9 mouse cellular contexts compared by ENCODE assay signal in the genomic region with DNA sequence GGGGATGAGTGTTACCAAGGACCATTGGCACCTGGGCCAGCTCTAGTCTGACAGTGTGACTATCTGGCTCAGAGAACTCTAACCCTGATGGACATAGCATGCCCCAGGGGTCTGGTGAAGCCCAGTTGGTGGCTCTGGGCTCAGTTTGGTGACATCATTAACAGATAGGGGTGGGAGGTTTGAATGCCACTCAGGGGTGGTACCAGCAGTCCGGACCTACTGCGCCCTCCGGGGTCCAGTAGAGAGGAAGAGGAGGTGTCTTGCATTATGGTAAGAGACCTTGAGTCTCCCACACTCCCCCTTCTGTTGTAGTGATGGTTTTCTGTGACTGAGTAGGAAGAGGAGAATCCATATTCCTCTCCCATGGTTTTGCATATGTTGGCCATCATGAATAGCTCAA. TPM values are rescaled to one million over a fixed set of nuclear protein-coding genes. Genes with fewer than 3 reads are reported as not detected.
DNase-seq lines count a peak whose midpoint lies in the region; ATAC-seq lines count a peak whose summit lies in the region.
"Had no signal": no experiment of that assay in that cellular context is flagged by ENCODE, and none has a peak within 500 bp of the region (broad histone marks: within the 10 kb centered on the region; RNA-seq: fewer than 3 reads in every experiment).

No protein-coding gene starts in this region.

- DNase-seq in kidney, adult 8-10 months = no peak
- no peak for DNase-seq in right cerebral cortex, postnatal 25 days
- no peak for DNase-seq in adrenal gland, adult 18-20 months (ENCODE audit: low spot score in 2 of 2)
- no peak for DNase-seq in left cerebral cortex, postnatal 14 days (ENCODE audit: low spot score in 2 of 2)

- ATAC-seq in kidney, embryonic 15.5 days (replicated peaks; ENCODE audit: low FRiP score) = no peak
- no peak for ATAC-seq in embryonic facial prominence, embryonic 12.5 days (ENCODE audit: insufficient number of reproducible peaks, insufficient read depth, low FRiP score, low TSS enrichment)
- ATAC-seq in hindbrain, embryonic 13.5 days (ENCODE audit: low FRiP score) = no peak
- no peak for ATAC-seq in midbrain, embryonic 15.5 days (replicated peaks)

- H3K9ac ChIP-seq in kidney, embryonic 15.5 days = peak overlapping the region; percentile 18; the same call in 1 of the 2 replicates
- H3K9ac ChIP-seq in embryonic facial prominence, embryonic 12.5 days = no peak overlapping the region
- H3K9ac ChIP-seq in hindbrain, embryonic 13.5 days = peak overlapping the region; percentile 86
- peak overlapping the region; percentile 18; the same call in 1 of the 2 replicates for H3K9ac ChIP-seq in midbrain, embryonic 15.5 days

- intact Hi-C loops in left cerebral cortex, postnatal 14 days (cut with DNase I) = loop anchor here (5.0 kb wide), 1 partner anchor 61 kb away; no protein-coding TSS in a partner anchor

- H3K4me2 ChIP-seq in kidney, embryonic 15.5 days = peak overlapping the region; percentile 89
- peak overlapping the region; percentile 98 for H3K4me2 ChIP-seq in embryonic facial prominence, embryonic 12.5 days (replicated peaks)
- H3K4me2 ChIP-seq in hindbrain, embryonic 13.5 days = peak overlapping the region; percentile 96
- peak overlapping the region; percentile 90 for H3K4me2 ChIP-seq in midbrain, embryonic 15.5 days

- peaks cover 87% of the 10 kb centered on the region for H3K4me1 ChIP-seq in kidney, embryonic 15.5 days
- peaks cover 46% of the 10 kb centered on the region for H3K4me1 ChIP-seq in embryonic facial prominence, embryonic 12.5 days
- peaks cover 77% of the 10 kb centered on the region for H3K4me1 ChIP-seq in hindbrain, embryonic 13.5 days (replicated peaks)
- peaks cover 74% of the 10 kb centered on the region for H3K4me1 ChIP-seq in midbrain, embryonic 15.5 days

- 81% methylated on average over 3 of the region's 3 CpGs for WGBS in kidney, embryonic 15.5 days
- WGBS in embryonic facial prominence, embryonic 12.5 days = 89% methylated on average over 3 of the region's 3 CpGs
- 88% methylated on average over 3 of the region's 3 CpGs for WGBS in hindbrain, embryonic 13.5 days
- whole genome bisulfite sequencing in midbrain, embryonic 15.5 days = 92% methylated on average over 3 of the region's 3 CpGs

- H3K36me3 ChIP-seq in kidney, embryonic 15.5 days = peaks cover 8% of the 10 kb centered on the region; the same call in 1 of the 2 replicates
- peaks cover 3% of the 10 kb centered on the region; the same call in 1 of the 2 replicates for H3K36me3 ChIP-seq in embryonic facial prominence, embryonic 12.5 days
- 0 out of 2 replicates have a peak, but pooled peaks cover 8% of the 10 kb centered on the region for H3K36me3 ChIP-seq in hindbrain, embryonic 13.5 days
- no peaks in the 10 kb centered on the region for H3K36me3 ChIP-seq in midbrain, embryonic 15.5 days (replicated peaks)

- no peaks in the 10 kb centered on the region for H3K27me3 ChIP-seq in kidney, embryonic 15.5 days
- H3K27me3 ChIP-seq in embryonic facial prominence, embryonic 12.5 days = no peaks in the 10 kb centered on the region; the same call in 1 of the 2 replicates
- no peaks in the 10 kb centered on the region for H3K27me3 ChIP-seq in hindbrain, embryonic 13.5 days
- H3K27me3 ChIP-seq in midbrain, embryonic 15.5 days (replicated peaks) = no peaks in the 10 kb centered on the region

- H3K9me3 ChIP-seq in kidney, embryonic 15.5 days (replicated peaks) = no peaks in the 10 kb centered on the region
- H3K9me3 ChIP-seq in embryonic facial prominence, embryonic 12.5 days = no peaks in the 10 kb centered on the region
- no peaks in the 10 kb centered on the region for H3K9me3 ChIP-seq in hindbrain, embryonic 13.5 days
- H3K9me3 ChIP-seq in midbrain, embryonic 15.5 days = no peaks in the 10 kb centered on the region

- H3K4me3 ChIP-seq in kidney, embryonic 15.5 days (replicated peaks) = peak overlapping the region; percentile 84
- H3K4me3 ChIP-seq in embryonic facial prominence, embryonic 12.5 days = 0 out of 2 replicates have a peak overlapping the region, but pooled peaks have one; percentile 71
- H3K4me3 ChIP-seq in hindbrain, embryonic 13.5 days = peak overlapping the region; percentile 73
- peak overlapping the region; percentile 91 for H3K4me3 ChIP-seq in midbrain, embryonic 15.5 days

- H3K27ac ChIP-seq in kidney, embryonic 15.5 days = no peak overlapping the region
- no peak overlapping the region for H3K27ac ChIP-seq in embryonic facial prominence, embryonic 12.5 days
- H3K27ac ChIP-seq in hindbrain, embryonic 13.5 days = no peak overlapping the region
- H3K27ac ChIP-seq in midbrain, embryonic 15.5 days = no peak overlapping the region
- H3K27ac ChIP-seq: macrophage had no signal

RNA-seq across cellular contexts. Expression of gene Hs6st1, which starts 3.4 kb away (rescaled TPM):
- 7.2 and 7.5 TPM in 2 replicates for polyA plus RNA-seq in kidney, embryonic 15.5 days (2015; fragmentation: Nextera tagmentation; extraction: Ambion mirVana)
- polyA plus RNA-seq in embryonic facial prominence, embryonic 12.5 days (2016; fragmentation: Nextera tagmentation; extraction: Ambion mirVana) = 9.2 and 18.3 TPM in 2 replicates
- 9.3 and 10.0 TPM in 2 replicates for polyA plus RNA-seq in hindbrain, embryonic 13.5 days (2015; fragmentation: Nextera tagmentation; extraction: Ambion mirVana)
- polyA plus RNA-seq in midbrain, embryonic 15.5 days (2015; fragmentation: Nextera tagmentation; extraction: Ambion mirVana) = 26.1 and 29.6 TPM in 2 replicates
- total RNA-seq in adrenal gland, adult 18-20 months (2021) = 100 to 1,000 TPM in 1 of 2 experiments, 10 to 100 TPM in 1; 43.5 to 122 TPM
- 10 to 100 TPM; 73.1 to 77.7 TPM for total RNA-seq in left cerebral cortex, postnatal 14 days (2021)
